Mouse (Mus musculus) CH12.LX (cell line): ENCODE data around the gene Kpna2. TPM values are rescaled to one million over a fixed set of nuclear protein-coding genes. Genes with fewer than 3 reads are reported as not detected.
A peak's percentile ranks its signal among the peaks of the same experiment; 100 is the strongest.

ENCODE experiments used
- DNase-seq: peaks from one replicate; pipeline ENCODE4 v3.0.0-alpha.2; 2013; ENCODE audit errors: extremely low read depth
- H3K27ac ChIP-seq: 2 replicates; pipeline ENCODE4 v1.5.1; 2012; ENCODE audit warnings: low read depth, mild to moderate bottlenecking, control low read depth, moderate library complexity; ENCODE audit not compliant: insufficient read depth
- H3K27me3 ChIP-seq: replicated peaks from 2 replicates; pipeline ENCODE3; 2012; ENCODE audit warnings: inconsistent platforms
- H3K36me3 ChIP-seq, 2 experiments: replicated peaks in 1 of 2; 2 replicates each; pipeline versions ENCODE3 to v1.6.1; 2012; ENCODE audit warnings: inconsistent platforms in 1 of 2, low read length in 1 of 2, mild to moderate bottlenecking in 1 of 2, mixed read lengths in 1 of 2, moderate library complexity in 1 of 2; ENCODE audit not compliant: control insufficient read depth in 1 of 2, insufficient read depth in 1 of 2
- H3K4me1 ChIP-seq, 2 experiments: 2 replicates each; pipeline ENCODE4 v1.6.1; 2012; ENCODE audit warnings: inconsistent platforms in 1 of 2, moderate library complexity in 1 of 2; ENCODE audit not compliant: insufficient read depth in 2 of 2, control insufficient read depth in 1 of 2
- H3K4me2 ChIP-seq: 2 replicates; pipeline ENCODE4 v1.6.1; 2012; ENCODE audit warnings: low read depth, mild to moderate bottlenecking, control low read depth; ENCODE audit not compliant: poor library complexity, insufficient read depth, severe bottlenecking
- H3K4me3 ChIP-seq, 3 experiments: fragments of 150-350 bp in 1 of 3; sonication (generic) in 1 of 3; replicated peaks in 1 of 3; 2 replicates each; pipeline versions ENCODE3 to v1.5.1; 2011 to 2012; ENCODE audit warnings: low read depth in 2 of 3, low read length in 2 of 3, mild to moderate bottlenecking in 2 of 3, moderate library complexity in 2 of 3, control low read depth in 1 of 3, improper control_type of control experiment in 1 of 3, inconsistent platforms in 1 of 3, mixed read lengths in 1 of 3; ENCODE audit not compliant: poor library complexity in 1 of 3
- H3K79me2 ChIP-seq: replicated peaks from 2 replicates; pipeline ENCODE4 v1.6.1; 2012; ENCODE audit warnings: mild to moderate bottlenecking, moderate library complexity; ENCODE audit not compliant: control insufficient read depth, poor library complexity, insufficient read depth, severe bottlenecking; ENCODE audit errors: extremely low read depth
- H3K9ac ChIP-seq: 2 replicates; pipeline ENCODE4 v1.6.1; 2012; ENCODE audit warnings: low read depth, mild to moderate bottlenecking, control low read depth, moderate library complexity; ENCODE audit not compliant: insufficient read depth
- H3K9me3 ChIP-seq: replicated peaks from 2 replicates; pipeline ENCODE3; 2012; ENCODE audit warnings: low read length, inconsistent platforms, mixed read lengths
- E2F4 ChIP-seq: IDR thresholded peaks from 2 replicates; pipeline ENCODE4 v1.6.1; 2011; ENCODE audit warnings: low read depth, low read length, improper control_type of control experiment; ENCODE audit not compliant: insufficient replicate concordance
- EP300 ChIP-seq: IDR thresholded peaks from 2 replicates; pipeline ENCODE4 v1.6.1; 2011; ENCODE audit warnings: low read length, improper control_type of control experiment
- GABPA ChIP-seq: IDR thresholded peaks from 2 replicates; pipeline ENCODE4 v1.6.1; 2012; ENCODE audit warnings: low read depth, low read length, improper control_type of control experiment, inconsistent platforms; ENCODE audit not compliant: insufficient replicate concordance
- HCFC1 ChIP-seq: IDR thresholded peaks from 2 replicates; pipeline ENCODE4 v1.6.1; 2012; ENCODE audit warnings: low read depth, mild to moderate bottlenecking, inconsistent platforms, low read length, improper control_type of control experiment
- IRF4 ChIP-seq: IDR thresholded peaks from 2 replicates; pipeline ENCODE4 v1.6.1; 2014; ENCODE audit warnings: low read depth, mild to moderate bottlenecking, inconsistent platforms, low read length, improper control_type of control experiment
- JUND ChIP-seq: conservative IDR thresholded peaks from 2 replicates; pipeline ENCODE4 v1.6.1; 2011; ENCODE audit warnings: low read depth, low read length, improper control_type of control experiment
- MAFK ChIP-seq: IDR thresholded peaks from 2 replicates; pipeline ENCODE4 v1.6.1; 2011; ENCODE audit warnings: low read length, improper control_type of control experiment; ENCODE audit not compliant: insufficient replicate concordance
- MAX ChIP-seq: IDR thresholded peaks from 2 replicates; pipeline ENCODE4 v1.6.1; 2011; ENCODE audit warnings: low read length, improper control_type of control experiment
- NELFE ChIP-seq: IDR thresholded peaks from 2 replicates; pipeline ENCODE4 v1.6.1; 2011; ENCODE audit warnings: low read depth, low read length, improper control_type of control experiment
- NRF1 ChIP-seq: IDR thresholded peaks from 2 replicates; pipeline ENCODE4 v1.6.1; 2014; ENCODE audit warnings: low read depth, mild to moderate bottlenecking, inconsistent platforms, low read length, improper control_type of control experiment, moderate library complexity
- SIN3A ChIP-seq: IDR thresholded peaks from 2 replicates; pipeline ENCODE4 v1.6.1; 2012; ENCODE audit warnings: low read length, improper control_type of control experiment, inconsistent platforms
- SMC3 ChIP-seq: IDR thresholded peaks from 2 replicates; pipeline ENCODE4 v1.6.1; 2011; ENCODE audit warnings: low read depth, low read length, improper control_type of control experiment
- TCF12 ChIP-seq: IDR thresholded peaks from 2 replicates; pipeline ENCODE4 v1.6.1; 2014; ENCODE audit warnings: low read depth, mild to moderate bottlenecking, inconsistent platforms, low read length, improper control_type of control experiment
- ZKSCAN1 ChIP-seq: IDR thresholded peaks from 2 replicates; pipeline ENCODE4 v1.6.1; 2012; ENCODE audit warnings: low read depth, inconsistent platforms, low read length, improper control_type of control experiment, borderline replicate concordance
- dilution Hi-C: fragments of 300-500 bp; cut with MboI; formaldehyde crosslinking; loops from 2 replicates; pipeline ENCODE4 v1.14.3; 2020; ENCODE audit warnings: low sequenced_read_pairs; ENCODE audit not compliant: extremely low pct_unique_long_range_greater_than_20kb, extremely low pct_ligation_motif_present
- in situ Hi-C: fragments of 300-500 bp; cut with MboI; formaldehyde crosslinking; loops from 3 replicates; pipeline ENCODE4 v1.14.3; 2019; ENCODE audit warnings: low sequenced_read_pairs, low pct_ligation_motif_present, low pct_unique_long_range_greater_than_20kb, mixed read lengths
- polyA plus RNA-seq: library from polyadenylated mRNA; unstranded; fragments of >175 nt; gene quantifications from 2 replicates; pipeline ENCODE4 v1.2.1, GENCODE M21; 2012; ENCODE audit warnings: low read depth; ENCODE audit not compliant: insufficient read length
- total RNA-seq, 2 experiments: library from RNA; depleted of rRNA; stranded (reverse); fragments of 300-350 nt in 1 of 2; fragments of >200 nt in 1 of 2; gene quantifications; 2 replicates each; pipeline ENCODE4 v1.2.3; 2012 to 2014

Gene Kpna2
- total and polyA plus RNA-seq, 3 experiments = 327 to 759 (median 582) TPM

DNA sequence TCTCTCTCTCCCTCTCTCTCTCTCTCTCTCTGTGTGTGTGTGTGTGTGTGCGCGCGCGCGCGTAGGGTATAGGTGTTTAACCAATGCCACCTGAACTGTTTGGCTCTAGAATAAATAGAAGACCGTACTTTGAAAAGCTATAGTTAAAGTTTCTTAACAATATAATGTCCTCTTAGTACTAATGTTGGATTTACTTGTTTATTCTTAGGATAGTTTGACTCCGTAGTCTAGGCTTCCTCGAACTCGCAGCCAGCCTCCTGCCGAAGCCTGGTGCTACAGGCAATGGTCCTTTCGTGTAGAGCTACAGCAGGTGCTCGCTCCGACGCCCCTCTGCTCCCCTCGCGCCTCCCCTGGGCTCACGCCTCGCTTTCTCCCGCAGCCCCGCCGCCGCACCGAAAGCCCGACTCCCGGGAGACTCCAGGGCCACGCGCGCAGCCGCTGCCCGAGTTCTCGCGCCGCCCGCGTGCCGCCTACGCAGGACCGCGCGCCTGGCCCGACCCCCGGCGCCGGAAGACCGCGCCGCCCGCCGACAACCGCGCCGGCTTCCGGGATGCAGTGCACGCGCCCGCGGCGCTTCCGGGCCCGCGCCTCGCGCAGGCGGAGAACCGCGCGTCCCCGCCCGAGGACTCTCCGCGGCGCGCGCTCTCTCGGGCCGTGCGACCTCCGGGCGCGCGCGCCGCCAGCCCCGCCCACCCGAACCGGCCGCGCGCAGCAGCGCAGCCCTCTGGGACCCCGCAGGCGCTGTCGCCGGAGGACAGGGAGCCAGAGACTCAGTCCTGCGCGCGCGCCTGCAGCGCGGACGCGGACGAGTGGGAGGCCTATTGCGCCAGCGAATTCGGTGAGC is 28.3 kb upstream of the Kpna2 start (continued):
- no peak for TF ChIP-seq MAFK
- TF ChIP-seq EP300 = no peak
- TF ChIP-seq E2F4 = 0 out of 2 replicates have a peak, but pooled peaks have one; percentile 77
- TF ChIP-seq SIN3A = peak; percentile 62; the same call in 1 of the 2 replicates
- no peak for TF ChIP-seq SMC3
- TF ChIP-seq HCFC1 = peak; percentile 29; the same call in 1 of the 2 replicates
- 0 out of 2 replicates have a peak, but pooled peaks have one; percentile 4 for TF ChIP-seq IRF4
- no peak for TF ChIP-seq GABPA
- TF ChIP-seq TCF12 = peak; percentile 26; the same call in 1 of the 2 replicates
- TF ChIP-seq, all 38 proteins: peak for 20

DNA sequence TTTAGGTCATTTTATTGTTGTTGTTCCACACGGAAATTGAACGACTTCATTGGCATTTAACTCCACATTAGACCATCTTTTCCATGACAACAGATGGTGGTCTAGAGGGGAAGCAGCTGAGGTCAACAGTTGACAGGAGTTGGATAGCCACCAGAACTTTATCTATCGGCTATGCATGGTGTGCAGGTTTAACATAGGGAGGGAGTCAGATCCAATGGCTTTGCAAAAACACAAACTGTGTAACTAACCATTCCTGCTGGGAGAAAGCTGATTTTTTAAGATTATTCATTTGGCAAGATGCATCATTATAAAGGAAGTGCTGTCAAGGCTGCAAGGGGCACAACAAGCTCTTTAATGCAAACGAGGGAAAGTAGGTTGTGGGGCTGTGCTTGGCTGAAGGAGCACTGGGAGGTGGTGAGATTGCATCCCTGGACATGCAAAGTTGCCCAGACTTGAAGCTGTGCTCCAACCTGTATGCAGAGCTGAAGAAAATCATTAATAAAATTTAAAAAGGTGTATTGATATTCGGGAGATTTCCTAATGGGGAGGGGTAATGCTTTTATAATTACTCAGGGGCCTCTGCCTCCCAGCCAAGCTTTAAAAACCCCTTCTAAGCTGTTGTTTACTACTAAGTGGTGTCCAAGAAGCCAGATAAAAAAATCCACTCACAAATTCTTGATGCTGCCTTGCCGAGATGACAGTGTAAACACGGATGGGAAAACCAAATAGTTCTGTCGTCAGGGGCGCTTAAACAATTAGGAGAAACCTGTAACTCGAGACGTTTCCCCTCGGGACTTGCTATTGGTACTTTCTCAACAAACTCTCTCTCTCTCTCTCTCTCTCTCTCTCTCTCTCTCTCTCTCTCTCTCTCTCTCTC is 27.5 kb upstream of the Kpna2 start:
- in situ Hi-C loops = no loop called here
- H3K4me3 ChIP-seq = peak overlapping the region; percentile 66 to 83 (median 72)

More for the DNA sequence above, 27.5 kb upstream of the Kpna2 start:
- Histone ChIP-seq H3K79me2 (no peaks in the 10 kb centered on the region), H3K4me1 (peaks cover 4 to 26% of the 10 kb centered on the region in 2 experiments; a peak in 3 of 4 replicates), H3K9me3 (no peaks in the 10 kb centered on the region)
- dilution Hi-C loops = no loop called here
- TF ChIP-seq ZKSCAN1 (no peak), GABPA (no peak), TCF12 (0 out of 2 replicates have a peak, but pooled peaks have one; percentile 40), SIN3A (0 out of 2 replicates have a peak, but pooled peaks have one; percentile 42), MAX (0 out of 2 replicates have a peak, but pooled peaks have one; percentile 12), JUND (peak; percentile 71), IRF4 (peak; percentile 58), NRF1 (0 out of 2 replicates have a peak, but pooled peaks have one; percentile 19), NELFE (no peak)
- TF ChIP-seq, all 38 proteins: peak for 6
- no peak overlapping the region for H3K27ac ChIP-seq
- peak; percentile 57 for DNase-seq
- H3K36me3 ChIP-seq = peaks cover 0 to 2% of the 10 kb centered on the region in 2 experiments
- peak overlapping the region; percentile 77; the same call in 1 of the 2 replicates for H3K9ac ChIP-seq
- peaks cover 32% of the 10 kb centered on the region for H3K27me3 ChIP-seq
- peak overlapping the region; percentile 97 for H3K4me2 ChIP-seq
